Mouse (Mus musculus) brown adipose tissue, adult 24 weeks (tissue): Measurements from ENCODE around the gene Abcf1. TPM values are rescaled to one million over a fixed set of nuclear protein-coding genes. Genes with fewer than 3 reads are reported as not detected.
"Not testable (repeated sequence)": the region's sequence is repeated elsewhere in the genome, so short reads cannot be mapped to it uniquely, and the experiment has no call there.

Source experiments
- H3K27ac ChIP-seq: fragments of 200-500 bp; replicated peaks from 2 replicates; pipeline ENCODE4 v1.5.1; 2012; ENCODE audit warnings: low read depth, mild to moderate bottlenecking, low read length
- H3K4me1 ChIP-seq: fragments of 200-500 bp; 2 replicates; pipeline ENCODE4 v1.6.1; 2012; ENCODE audit warnings: low read length, mixed read lengths; ENCODE audit not compliant: control insufficient read depth, insufficient read depth, insufficient read length
- H3K4me3 ChIP-seq: fragments of 200-500 bp; 2 replicates; pipeline ENCODE4 v1.5.1; 2012; ENCODE audit warnings: low read depth, mild to moderate bottlenecking, low read length, moderate library complexity; ENCODE audit not compliant: insufficient read depth
- polyA plus RNA-seq: library from polyadenylated mRNA; stranded (reverse); fragments of >200 nt; gene quantifications from 2 replicates; pipeline ENCODE4 v1.2.4, GENCODE M21; 2012; ENCODE audit not compliant: missing spikeins, insufficient read depth, insufficient read length

The Abcf1 gene
- polyA plus RNA-seq, 1 experiment: 77.7 TPM

GRCm38 (mm10) chr17:35939941-35940340, 29.6 kb downstream of the Abcf1 start:
- no peaks in the 10 kb centered on the region for H3K4me1 ChIP-seq
- no peak overlapping the region for H3K27ac ChIP-seq
- no peak overlapping the region for H3K4me3 ChIP-seq

GRCm38 (mm10) chr17:35939108-35939507, 30.5 kb downstream of the Abcf1 start:
- H3K27ac ChIP-seq: no peak overlapping the region
- no peaks in the 10 kb centered on the region for H3K4me1 ChIP-seq
- H3K4me3 ChIP-seq: no peak overlapping the region

GRCm38 (mm10) chr17:35937700-35938348, 31.7 kb downstream of the Abcf1 start:
- no peaks in the 10 kb centered on the region for H3K4me1 ChIP-seq
- H3K27ac ChIP-seq: no peak overlapping the region
- H3K4me3 ChIP-seq: no peak overlapping the region

GRCm38 (mm10) chr17:35935763-35936162, 33.8 kb downstream of the Abcf1 start:
- H3K27ac ChIP-seq, H3K4me1 ChIP-seq, H3K4me3 ChIP-seq: not testable (repeated sequence)

GRCm38 (mm10) chr17:35932608-35933007, 37.0 kb downstream of the Abcf1 start:
- H3K27ac ChIP-seq: no peak overlapping the region
- no peak overlapping the region for H3K4me3 ChIP-seq
- no peaks in the 10 kb centered on the region for H3K4me1 ChIP-seq

GRCm38 (mm10) chr17:35930627-35931026, 38.9 kb downstream of the Abcf1 start:
- Histone ChIP-seq H3K4me1 (no peaks in the 10 kb centered on the region), H3K4me3 (no peak overlapping the region), H3K27ac (no peak overlapping the region)

- Histone ChIP-seq H3K27ac (no peak overlapping the region), H3K4me1 (no peaks in the 10 kb centered on the region), H3K4me3 (no peak overlapping the region)
These were observed 40.0 kb downstream of the Abcf1 start for GRCm38 (mm10) chr17:35929534-35929933.

- Histone ChIP-seq H3K4me3 (no peak overlapping the region), H3K4me1 (no peaks in the 10 kb centered on the region), H3K27ac (no peak overlapping the region)
These were observed 42.1 kb downstream of the Abcf1 start for GRCm38 (mm10) chr17:35927471-35927870.

GRCm38 (mm10) chr17:35923281-35923680, 46.3 kb downstream of the Abcf1 start:
- H3K4me1 ChIP-seq: no peaks in the 10 kb centered on the region; the same call in 1 of the 2 replicates
- H3K4me3 ChIP-seq: no peak overlapping the region
- H3K27ac ChIP-seq: no peak overlapping the region

- Histone ChIP-seq H3K4me1 (no peaks in the 10 kb centered on the region; the same call in 1 of the 2 replicates), H3K27ac (no peak overlapping the region), H3K4me3 (no peak overlapping the region)
These were observed 47.0 kb downstream of the Abcf1 start for GRCm38 (mm10) chr17:35922566-35922965.

GRCm38 (mm10) chr17:35921710-35922109, 47.9 kb downstream of the Abcf1 start:
- H3K4me3 ChIP-seq: no peak overlapping the region
- no peak overlapping the region; the same call in 1 of the 2 replicates for H3K27ac ChIP-seq
- H3K4me1 ChIP-seq: no peaks in the 10 kb centered on the region; the same call in 1 of the 2 replicates

- Histone ChIP-seq H3K27ac (no peak overlapping the region), H3K4me3 (no peak overlapping the region), H3K4me1 (no peaks in the 10 kb centered on the region; the same call in 1 of the 2 replicates)
These were observed 48.5 kb downstream of the Abcf1 start for GRCm38 (mm10) chr17:35920862-35921562.

GRCm38 (mm10) chr17:35920384-35920783, 49.2 kb downstream of the Abcf1 start:
- Histone ChIP-seq H3K4me3 (no peak overlapping the region), H3K27ac (0 out of 2 replicates have a peak overlapping the region, but pooled peaks have one; percentile 57), H3K4me1 (no peaks in the 10 kb centered on the region; the same call in 1 of the 2 replicates)

GRCm38 (mm10) chr17:35919864-35920301, 49.7 kb downstream of the Abcf1 start:
- Histone ChIP-seq H3K27ac (peak overlapping the region; percentile 57), H3K4me3 (peak overlapping the region; percentile 33; the same call in 1 of the 2 replicates), H3K4me1 (no peaks in the 10 kb centered on the region; the same call in 1 of the 2 replicates)

- H3K27ac ChIP-seq: peak overlapping the region; percentile 57
- no peaks in the 10 kb centered on the region; the same call in 1 of the 2 replicates for H3K4me1 ChIP-seq
- H3K4me3 ChIP-seq: peak overlapping the region; percentile 89
These were observed 50.4 kb downstream of the Abcf1 start for GRCm38 (mm10) chr17:35919060-35919715.
